Mouse (Mus musculus): Measurements from ENCODE around the gene Utp6. TPM values are rescaled to one million over a fixed set of nuclear protein-coding genes. Genes with fewer than 3 reads are reported as not detected.
"Not testable (repeated sequence)": the region's sequence is repeated elsewhere in the genome, so short reads cannot be mapped to it uniquely, and the experiment has no call there.

Gene Utp6
- 2.3 and 15.0 TPM in 2 replicates for total RNA-seq (2015; ENCODE audit: low replicate concordance)
- 13.4 and 17.3 TPM in 2 replicates for total RNA-seq (2017; ENCODE audit: low replicate concordance)

GRCm38 (mm10) chr11:79962125-79962876 lies at the start of gene Utp6:
Gene Utp6 (minus strand): TSS chr11:79962390.
- peak; percentile 96 for ATAC-seq (replicated peaks; ENCODE audit: low FRiP score, poor library complexity, severe bottlenecking)

GRCm38 (mm10) chr11:79994271-79994988 lies 32.2 kb upstream of the Utp6 start:
- no peak for ATAC-seq (replicated peaks; ENCODE audit: low FRiP score, poor library complexity, severe bottlenecking)

DNA sequence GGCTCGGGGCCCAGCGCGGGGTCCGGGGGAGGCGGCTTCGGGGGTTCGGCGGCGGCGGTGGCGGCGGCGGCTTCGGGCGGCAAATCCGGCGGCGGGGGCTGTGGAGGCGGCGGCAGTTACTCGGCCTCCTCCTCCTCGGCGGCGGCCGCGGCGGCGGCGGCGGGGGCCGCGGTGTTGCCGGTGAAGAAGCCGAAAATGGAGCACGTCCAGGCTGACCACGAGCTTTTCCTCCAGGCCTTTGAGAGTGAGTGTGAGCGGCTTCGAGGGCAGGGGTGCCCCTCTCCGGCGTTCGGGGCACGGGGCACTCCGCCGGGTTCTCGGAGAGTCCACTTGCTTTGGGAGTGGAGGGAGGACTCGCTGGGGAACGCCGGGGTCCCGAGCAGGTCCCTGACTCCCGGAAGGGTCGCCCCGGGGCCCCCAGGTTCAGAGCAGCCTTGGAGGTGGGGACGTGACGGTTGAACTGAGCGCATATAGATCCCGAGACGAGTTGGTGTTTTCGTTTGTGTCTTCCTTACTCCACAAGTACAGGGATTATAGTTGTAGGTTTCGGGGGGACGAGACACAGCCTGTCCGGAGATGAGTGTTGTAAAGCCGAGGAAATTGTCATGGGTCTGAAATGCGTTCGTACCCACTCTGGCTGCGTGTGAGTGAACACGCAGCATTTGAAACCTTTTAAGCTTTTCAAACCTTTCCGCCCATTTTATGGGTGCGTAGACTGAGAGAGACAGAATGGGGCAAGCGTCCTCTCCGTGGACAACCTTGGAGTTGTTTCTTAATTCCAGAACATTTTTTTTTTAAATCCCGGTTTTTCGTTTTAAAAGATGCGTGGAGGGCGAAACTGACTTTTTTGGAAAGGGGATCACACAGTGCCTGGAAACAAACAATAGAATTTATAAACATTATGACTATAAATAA lies 31.4 kb upstream of the Utp6 start:
- peak; percentile 61 for ATAC-seq (replicated peaks; ENCODE audit: low FRiP score, poor library complexity, severe bottlenecking)

- peak; percentile 92 for ATAC-seq (replicated peaks; ENCODE audit: low FRiP score, poor library complexity, severe bottlenecking)
These were observed 30.6 kb upstream of the Utp6 start, which contains the start of gene Suz12 for GRCm38 (mm10) chr11:79992592-79993355. Gene Suz12 (plus strand): TSS chr11:79993106.

DNA sequence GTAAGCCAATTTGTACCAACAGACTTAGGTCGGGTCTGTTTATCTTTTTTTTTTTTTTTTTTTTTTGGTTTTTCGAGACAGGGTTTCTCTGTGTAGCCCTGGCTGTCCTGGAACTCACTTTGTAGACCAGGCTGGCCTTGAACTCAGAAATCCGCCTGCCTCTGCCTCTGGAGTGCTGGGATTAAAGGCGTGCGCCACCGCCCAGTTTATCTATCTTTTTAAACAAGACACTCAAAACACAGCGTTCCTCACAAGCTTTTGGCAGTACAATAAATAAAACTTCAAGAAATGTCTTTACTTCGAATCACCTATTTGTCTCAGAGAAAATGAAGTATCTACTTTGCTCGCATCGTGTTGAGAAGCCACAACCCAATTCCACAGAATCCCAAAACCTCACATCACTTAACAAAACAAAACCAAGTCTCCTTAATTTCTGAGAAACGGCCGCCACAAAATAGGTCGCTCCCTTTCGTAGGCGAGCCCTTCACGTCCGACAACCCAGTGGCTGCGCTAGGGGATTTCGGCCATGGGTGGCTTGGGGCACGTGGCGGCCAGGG lies 29.9 kb upstream of the Utp6 start:
- ATAC-seq (replicated peaks; ENCODE audit: low FRiP score, poor library complexity, severe bottlenecking), result peak; percentile 66

GRCm38 (mm10) chr11:79991600-79991999 lies 29.4 kb upstream of the Utp6 start:
- no peak for ATAC-seq (replicated peaks; ENCODE audit: low FRiP score, poor library complexity, severe bottlenecking)

DNA sequence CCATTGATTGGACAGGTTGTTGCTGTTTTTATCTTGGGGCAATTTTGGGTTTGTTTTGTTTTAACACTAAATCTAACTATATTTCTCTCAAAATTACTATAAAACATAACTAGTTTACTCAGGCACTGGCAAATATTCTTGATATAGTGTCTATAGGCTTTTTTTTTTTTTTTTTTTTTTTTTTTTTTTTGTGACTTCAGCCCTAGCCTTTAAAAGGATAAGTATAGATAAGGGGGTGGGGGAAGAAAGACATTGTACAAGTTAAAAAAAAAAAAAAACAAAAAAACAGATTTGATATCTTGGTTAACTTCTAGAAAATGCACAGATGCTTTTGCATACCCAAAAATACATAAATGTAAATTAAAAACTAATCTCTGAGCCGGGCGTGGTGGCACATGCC lies 27.9 kb upstream of the Utp6 start:
- no peak for ATAC-seq (replicated peaks; ENCODE audit: low FRiP score, poor library complexity, severe bottlenecking)

DNA sequence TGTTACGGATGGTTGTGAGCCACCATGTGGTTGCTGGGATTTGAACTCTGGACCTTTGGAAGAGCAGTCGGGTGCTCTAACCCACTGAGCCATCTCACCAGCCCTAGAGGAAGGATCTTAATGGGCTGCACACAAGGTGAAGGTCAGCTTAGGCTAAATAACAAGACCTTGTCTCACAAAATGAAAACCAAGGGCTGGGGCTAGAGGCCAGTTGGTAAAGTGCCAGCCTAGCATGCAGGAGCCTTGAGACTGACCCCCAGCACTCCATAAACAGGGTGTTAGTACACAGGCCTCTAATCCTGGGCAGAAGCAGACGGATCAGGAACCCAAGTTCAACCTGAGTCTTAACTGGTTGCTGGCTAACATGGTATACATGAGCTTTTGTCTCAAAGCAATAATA lies 25.7 kb upstream of the Utp6 start:
- ATAC-seq (replicated peaks; ENCODE audit: low FRiP score, poor library complexity, severe bottlenecking), result no peak

- ATAC-seq (replicated peaks; ENCODE audit: low FRiP score, poor library complexity, severe bottlenecking), result no peak
These were observed 24.7 kb upstream of the Utp6 start for GRCm38 (mm10) chr11:79986886-79987285.

GRCm38 (mm10) chr11:79977747-79978146 lies 15.6 kb upstream of the Utp6 start:
- ATAC-seq (replicated peaks; ENCODE audit: low FRiP score, poor library complexity, severe bottlenecking), result not testable (repeated sequence)

GRCm38 (mm10) chr11:79977061-79977460 lies 14.9 kb upstream of the Utp6 start:
- ATAC-seq (replicated peaks; ENCODE audit: low FRiP score, poor library complexity, severe bottlenecking), result not testable (repeated sequence)

DNA sequence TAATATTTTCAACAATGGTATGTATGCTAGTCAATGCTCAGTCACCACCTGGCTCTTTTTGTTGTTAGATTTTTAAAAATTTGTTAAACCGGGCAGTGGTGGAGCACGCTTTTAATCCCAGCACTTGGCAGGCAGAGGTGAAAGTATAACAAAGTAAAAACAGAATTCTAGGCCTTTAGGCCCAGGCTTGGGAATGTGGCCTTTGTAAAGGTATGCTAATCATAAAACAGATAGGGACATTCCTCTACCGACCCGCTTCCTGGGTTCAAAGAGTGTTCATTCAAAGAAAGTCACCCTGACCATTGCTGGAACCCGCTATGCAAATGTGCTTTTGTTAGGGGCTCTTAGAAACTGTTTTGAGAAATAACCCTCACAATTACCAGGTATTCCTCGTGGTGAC lies 14.5 kb upstream of the Utp6 start:
- ATAC-seq (replicated peaks; ENCODE audit: low FRiP score, poor library complexity, severe bottlenecking), result not testable (repeated sequence)

DNA sequence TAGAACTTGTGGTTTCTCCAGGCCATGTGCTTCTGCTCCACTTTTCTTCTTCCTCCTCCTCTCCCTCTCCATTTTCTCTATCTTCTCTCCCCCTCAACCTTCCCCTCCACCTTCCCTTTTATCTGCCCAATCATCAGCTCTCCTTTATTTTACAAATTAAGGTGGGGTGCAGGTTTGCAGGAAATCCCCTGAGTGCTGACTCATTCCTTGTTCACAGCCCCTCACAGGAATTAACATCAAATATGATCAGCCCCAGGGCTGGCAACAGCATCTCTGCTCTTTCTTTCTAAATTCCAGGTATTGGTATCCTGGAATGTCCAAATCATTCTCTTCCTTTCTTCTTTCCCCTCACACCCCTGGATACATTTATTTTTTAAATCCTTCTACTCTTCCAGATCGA lies 14.0 kb upstream of the Utp6 start:
- ATAC-seq (replicated peaks; ENCODE audit: low FRiP score, poor library complexity, severe bottlenecking), result no peak

DNA sequence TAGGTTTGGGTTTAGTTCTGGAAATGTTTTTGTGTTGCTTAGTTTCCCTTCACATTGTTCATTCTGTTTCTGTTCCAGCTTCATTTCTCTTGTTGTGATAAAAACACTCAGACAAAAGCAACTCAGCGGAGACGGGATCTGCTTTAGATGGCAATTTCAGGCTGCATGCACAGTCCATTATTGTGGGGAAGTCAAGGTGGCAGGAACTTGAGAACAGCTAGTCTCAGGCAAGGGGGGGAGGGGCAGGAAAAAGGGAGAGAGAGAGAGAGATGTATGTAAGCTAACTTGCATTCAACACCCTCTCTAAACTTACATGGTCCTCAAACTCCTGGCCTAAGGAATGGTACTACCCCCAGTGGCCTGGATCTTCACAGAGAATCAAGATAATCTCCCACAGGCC lies 13.2 kb upstream of the Utp6 start:
- no peak for ATAC-seq (replicated peaks; ENCODE audit: low FRiP score, poor library complexity, severe bottlenecking)

GRCm38 (mm10) chr11:79973626-79974476 lies 11.7 kb upstream of the Utp6 start:
- no peak; the same call in 1 of the 2 replicates for ATAC-seq (replicated peaks; ENCODE audit: low FRiP score, poor library complexity, severe bottlenecking)

DNA sequence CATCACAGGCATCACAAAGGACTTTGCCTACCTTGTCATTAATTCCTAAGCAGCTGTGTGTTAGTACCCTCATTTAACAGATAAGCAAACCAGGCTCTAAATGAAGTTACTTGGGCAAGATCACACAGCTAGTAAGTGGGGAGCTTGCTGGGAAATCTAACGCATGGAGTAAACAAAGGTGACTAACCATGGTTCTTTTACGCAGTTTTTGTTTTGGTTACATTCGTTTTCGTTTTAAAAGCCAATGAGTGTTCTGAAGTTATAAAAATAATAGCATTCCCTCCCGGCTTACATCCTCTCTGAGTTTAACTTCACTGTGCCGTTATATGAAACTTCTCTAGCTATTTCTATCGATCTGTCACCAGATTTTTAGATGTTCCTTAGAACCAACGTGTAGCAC lies 10.9 kb upstream of the Utp6 start:
- no peak for ATAC-seq (replicated peaks; ENCODE audit: low FRiP score, poor library complexity, severe bottlenecking)

- ATAC-seq (replicated peaks; ENCODE audit: low FRiP score, poor library complexity, severe bottlenecking), result no peak
These were observed 5.6 kb upstream of the Utp6 start for GRCm38 (mm10) chr11:79967752-79968151.

DNA sequence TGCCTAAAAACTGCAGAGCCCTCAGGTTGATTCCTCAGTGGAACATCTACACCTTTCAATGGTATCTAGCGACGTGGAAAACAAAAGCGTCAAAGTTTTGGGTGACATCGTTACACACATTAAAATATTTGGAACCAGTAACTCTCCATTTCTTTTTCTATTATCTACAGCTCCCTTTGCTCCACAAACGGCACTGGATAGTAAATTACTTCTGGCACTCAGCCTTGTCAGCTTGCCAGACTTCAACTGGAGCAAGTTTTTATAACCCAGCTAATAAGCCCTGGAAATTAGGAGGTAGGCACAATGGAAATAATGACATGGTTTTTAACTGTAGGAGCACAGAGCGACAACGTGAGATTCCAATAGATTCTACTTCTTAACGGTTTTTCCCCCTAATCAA lies 3.7 kb upstream of the Utp6 start:
- no peak for ATAC-seq (replicated peaks; ENCODE audit: low FRiP score, poor library complexity, severe bottlenecking)

All from erythroblast, adult 5-6 weeks (primary cell).